Mouse (Mus musculus): ENCODE results near the gene Rims1. TPM values are rescaled to one million over a fixed set of nuclear protein-coding genes. Genes with fewer than 3 reads are reported as not detected.

The Rims1 gene
- polyA plus RNA-seq, 1 experiment from 2014 or later: 7.9 TPM

GRCm38 (mm10) chr1:22533146-22534096, 272.4 kb downstream of the Rims1 start:
- peak; percentile 50 for DNase-seq (ENCODE audit: low spot score)
- WGBS: under 1% methylated on average over 96 of the region's 112 CpGs
- H3K4me3 ChIP-seq (ENCODE audit: low read depth, low read length): peak overlapping the region; percentile 58
- H3K4me1 ChIP-seq (replicated peaks; ENCODE audit: control insufficient read depth, insufficient read depth): no peaks in the 10 kb centered on the region
- peaks cover 10% of the 10 kb centered on the region; the same call in 1 of the 2 replicates for H3K27me3 ChIP-seq (ENCODE audit: control insufficient read depth, insufficient read depth, low read length)
- H3K9me3 ChIP-seq (ENCODE audit: control insufficient read depth, low read length): no peaks in the 10 kb centered on the region
- no peaks in the 10 kb centered on the region for H3K36me3 ChIP-seq (ENCODE audit: control insufficient read depth, insufficient read depth, low read length)
- peak overlapping the region; percentile 89 for H3K4me2 ChIP-seq (replicated peaks; ENCODE audit: low read depth)
- H3K27ac ChIP-seq (replicated peaks): no peak overlapping the region
- TF ChIP-seq CTCF (IDR thresholded peaks at IDR 0.05; ENCODE audit: low read depth) (no peak), EP300 (optimal IDR thresholded peaks at IDR 0.05) (no peak)
- H3K9ac ChIP-seq (ENCODE audit: low read length): peak overlapping the region; percentile 47; the same call in 1 of the 2 replicates
- ATAC-seq (ENCODE audit: low FRiP score, low TSS enrichment): peak; percentile 76

DNA sequence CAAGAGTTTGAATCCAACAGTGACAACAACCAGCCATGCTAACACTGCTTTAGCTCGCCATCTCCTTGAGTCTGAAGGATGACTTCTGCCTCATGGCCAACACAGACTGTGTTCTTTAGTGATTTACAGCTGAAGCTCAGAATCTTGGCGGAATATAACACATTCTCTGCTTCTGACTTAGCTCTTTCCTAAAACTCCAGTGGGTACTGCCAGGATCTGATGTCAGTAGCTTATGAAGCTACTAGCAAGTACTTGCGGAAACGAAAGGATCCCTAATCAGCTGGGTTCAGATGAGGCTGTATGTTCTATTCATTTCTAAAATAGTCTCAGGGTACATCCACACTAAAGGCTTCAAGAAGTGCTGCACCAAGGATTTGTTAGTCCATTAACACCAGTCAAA, 290.7 kb downstream of the Rims1 start:
- no peaks in the 10 kb centered on the region for H3K36me3 ChIP-seq (ENCODE audit: control insufficient read depth, insufficient read depth, low read length)
- no peak for TF ChIP-seq CTCF (IDR thresholded peaks at IDR 0.05; ENCODE audit: low read depth)
- H3K9me3 ChIP-seq (ENCODE audit: control insufficient read depth, low read length): no peaks in the 10 kb centered on the region
- H3K27me3 ChIP-seq (ENCODE audit: control insufficient read depth, insufficient read depth, low read length): no peaks in the 10 kb centered on the region
- H3K4me3 ChIP-seq (ENCODE audit: low read depth, low read length): no peak overlapping the region
- ATAC-seq (ENCODE audit: low FRiP score, low TSS enrichment) (no peak), DNase-seq (ENCODE audit: low spot score) (no peak)
- H3K27ac ChIP-seq (replicated peaks): no peak overlapping the region
- H3K9ac ChIP-seq (ENCODE audit: low read length): no peak overlapping the region
- H3K4me1 ChIP-seq (replicated peaks; ENCODE audit: control insufficient read depth, insufficient read depth): no peaks in the 10 kb centered on the region
- H3K4me2 ChIP-seq (replicated peaks; ENCODE audit: low read depth): no peak overlapping the region
- WGBS: 71% methylated on average over 4 of the region's 4 CpGs

GRCm38 (mm10) chr1:22512421-22512820, 293.4 kb downstream of the Rims1 start:
- WGBS: 84% methylated on average over 16 of the region's 16 CpGs
- Histone ChIP-seq H3K4me3 (ENCODE audit: low read depth, low read length) (no peak overlapping the region), H3K27ac (replicated peaks) (no peak overlapping the region), H3K9me3 (ENCODE audit: control insufficient read depth, low read length) (no peaks in the 10 kb centered on the region), H3K36me3 (ENCODE audit: control insufficient read depth, insufficient read depth, low read length) (no peaks in the 10 kb centered on the region), H3K4me2 (replicated peaks; ENCODE audit: low read depth) (no peak overlapping the region), H3K4me1 (replicated peaks; ENCODE audit: control insufficient read depth, insufficient read depth) (no peaks in the 10 kb centered on the region), H3K27me3 (ENCODE audit: control insufficient read depth, insufficient read depth, low read length) (no peaks in the 10 kb centered on the region), H3K9ac (ENCODE audit: low read length) (no peak overlapping the region)
- TF ChIP-seq CTCF (IDR thresholded peaks at IDR 0.05; ENCODE audit: low read depth): no peak
- TF ChIP-seq EP300 (optimal IDR thresholded peaks at IDR 0.05): no peak
- DNase-seq (ENCODE audit: low spot score) (no peak), ATAC-seq (ENCODE audit: low FRiP score, low TSS enrichment) (no peak)

DNA sequence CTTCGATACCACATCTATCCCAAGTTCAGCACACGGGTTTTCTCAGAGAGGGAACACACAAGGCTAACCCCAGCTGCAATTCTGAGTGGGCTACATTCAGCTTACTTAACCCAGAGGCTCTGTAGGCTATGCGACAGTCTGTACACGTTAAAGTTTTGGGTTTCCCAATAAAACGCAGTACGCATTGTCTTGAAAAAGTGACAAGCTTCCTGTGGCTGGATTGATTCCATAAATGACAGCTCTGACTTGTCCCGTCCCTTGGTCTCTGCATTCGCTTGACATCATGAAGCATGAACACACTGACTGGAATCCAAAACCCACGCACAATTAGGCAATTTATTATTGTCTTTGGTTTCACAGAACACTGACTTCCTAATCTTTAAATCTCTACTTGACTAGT, 294.2 kb downstream of the Rims1 start:
- no peak overlapping the region for H3K9ac ChIP-seq (ENCODE audit: low read length)
- H3K4me3 ChIP-seq (ENCODE audit: low read depth, low read length): no peak overlapping the region
- 72% methylated on average over 9 of the region's 9 CpGs for WGBS
- H3K27ac ChIP-seq (replicated peaks): no peak overlapping the region
- no peaks in the 10 kb centered on the region for H3K27me3 ChIP-seq (ENCODE audit: control insufficient read depth, insufficient read depth, low read length)
- DNase-seq (ENCODE audit: low spot score) (no peak), ATAC-seq (ENCODE audit: low FRiP score, low TSS enrichment) (no peak)
- TF ChIP-seq CTCF (IDR thresholded peaks at IDR 0.05; ENCODE audit: low read depth) (no peak), EP300 (optimal IDR thresholded peaks at IDR 0.05) (no peak)
- no peak overlapping the region for H3K4me2 ChIP-seq (replicated peaks; ENCODE audit: low read depth)
- no peaks in the 10 kb centered on the region for H3K36me3 ChIP-seq (ENCODE audit: control insufficient read depth, insufficient read depth, low read length)
- H3K9me3 ChIP-seq (ENCODE audit: control insufficient read depth, low read length): no peaks in the 10 kb centered on the region
- no peaks in the 10 kb centered on the region for H3K4me1 ChIP-seq (replicated peaks; ENCODE audit: control insufficient read depth, insufficient read depth)

- no peaks in the 10 kb centered on the region for H3K9me3 ChIP-seq (ENCODE audit: control insufficient read depth, low read length)
- no peaks in the 10 kb centered on the region for H3K27me3 ChIP-seq (ENCODE audit: control insufficient read depth, insufficient read depth, low read length)
- H3K9ac ChIP-seq (ENCODE audit: low read length): no peak overlapping the region
- WGBS: 70% methylated on average over 11 of the region's 11 CpGs
- DNase-seq (ENCODE audit: low spot score): no peak
- H3K27ac ChIP-seq (replicated peaks): no peak overlapping the region
- ATAC-seq (ENCODE audit: low FRiP score, low TSS enrichment): no peak
- no peak overlapping the region for H3K4me2 ChIP-seq (replicated peaks; ENCODE audit: low read depth)
- H3K4me3 ChIP-seq (ENCODE audit: low read depth, low read length): no peak overlapping the region
- H3K36me3 ChIP-seq (ENCODE audit: control insufficient read depth, insufficient read depth, low read length): no peaks in the 10 kb centered on the region
- TF ChIP-seq CTCF (IDR thresholded peaks at IDR 0.05; ENCODE audit: low read depth) (no peak), EP300 (optimal IDR thresholded peaks at IDR 0.05) (no peak)
- H3K4me1 ChIP-seq (replicated peaks; ENCODE audit: control insufficient read depth, insufficient read depth): no peaks in the 10 kb centered on the region
Measured at GRCm38 (mm10) chr1:22508735-22509615, 296.8 kb downstream of the Rims1 start.

Data from stomach, postnatal 0 days (tissue).